Mouse (Mus musculus): ENCODE measurements around the gene Stip1.
"Not testable (repeated sequence)": the region's sequence is repeated elsewhere in the genome, so short reads cannot be mapped to it uniquely, and the experiment has no call there.

The Stip1 gene

GRCm38 (mm10) chr19:7064571-7064970, 24.8 kb upstream of the Stip1 start:
- peak; percentile 88 for DNase-seq

DNA sequence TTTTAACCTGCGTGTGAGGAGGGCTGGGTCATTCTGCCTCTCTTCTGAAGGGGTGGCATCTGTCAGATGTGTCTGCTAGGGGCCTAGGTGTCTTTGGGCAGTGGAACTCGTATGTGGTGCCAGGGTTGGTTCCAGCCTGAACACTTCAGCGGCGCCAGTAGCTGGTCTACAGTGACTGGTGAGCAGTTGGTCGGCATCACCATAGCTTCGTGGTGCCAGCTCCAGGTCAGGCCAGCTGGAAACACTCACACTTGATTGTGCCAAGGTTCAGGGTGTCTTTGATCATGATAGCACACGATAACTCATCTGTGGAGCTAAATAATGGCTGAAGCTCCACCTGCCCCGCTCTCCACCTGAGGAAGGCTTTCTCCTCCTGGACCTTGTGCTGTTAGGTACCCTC, 23.1 kb upstream of the Stip1 start:
- DNase-seq = no peak

DNA sequence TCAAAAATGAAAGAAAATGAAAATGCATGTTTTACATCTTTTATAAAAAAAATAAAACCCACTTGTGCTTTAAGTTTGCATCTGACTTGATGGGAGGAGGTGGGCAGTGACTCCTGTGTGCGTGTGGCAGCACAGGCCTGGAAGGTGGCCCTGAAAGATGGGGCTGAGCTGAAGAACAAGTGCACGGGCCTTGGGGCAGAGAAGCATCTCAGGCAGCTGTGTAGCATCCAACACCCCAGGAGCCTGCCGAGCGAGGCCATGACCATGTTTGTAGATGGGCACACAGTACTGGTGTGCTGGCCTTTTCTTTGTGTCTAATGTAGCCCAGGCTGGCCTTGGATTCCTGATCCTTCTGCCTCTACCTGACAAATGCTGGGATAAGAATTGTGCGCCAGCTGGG, 22.3 kb upstream of the Stip1 start:
- DNase-seq = no peak

- no peak for DNase-seq
Measured at GRCm38 (mm10) chr19:7058541-7058940, 18.8 kb upstream of the Stip1 start.

GRCm38 (mm10) chr19:7057722-7058207, 18.0 kb upstream of the Stip1 start:
- peak; percentile 63 for DNase-seq

DNA sequence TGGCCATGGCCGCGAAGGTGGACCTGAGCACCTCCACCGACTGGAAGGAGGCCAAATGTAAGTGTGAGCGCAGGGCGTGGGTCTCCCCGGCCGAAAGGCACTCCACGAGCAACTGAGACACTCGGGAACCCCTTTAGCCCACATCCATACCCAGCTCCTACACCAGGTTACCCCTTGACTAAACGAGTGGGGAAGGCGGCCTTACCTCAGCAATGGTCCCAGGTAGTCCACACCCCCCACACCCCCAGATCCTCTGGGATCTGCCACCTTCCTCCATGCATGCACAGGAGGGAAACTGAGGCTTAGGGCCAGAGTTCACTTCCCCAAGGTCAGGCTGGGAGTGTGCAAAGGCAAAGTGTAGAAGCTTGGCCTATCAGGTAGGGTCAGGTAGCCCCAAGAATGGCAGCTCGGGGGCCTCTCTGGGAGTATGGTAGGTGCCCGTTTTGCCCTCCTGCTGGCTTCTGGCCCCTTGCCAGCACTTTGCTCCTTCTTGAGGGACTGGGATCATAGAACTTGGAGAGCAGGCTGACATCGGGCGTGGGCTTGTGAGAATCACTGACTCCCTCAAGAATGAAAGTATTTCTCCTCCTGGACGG, 17.5 kb upstream of the Stip1 start:
- DNase-seq = no peak

- peak; percentile 84 for DNase-seq
Measured at GRCm38 (mm10) chr19:7056248-7057087, 16.7 kb upstream of the Stip1 start, which contains the start of gene Macrod1. Gene Macrod1, plus strand, starts transcription at chr19:7056810.

- DNase-seq = no peak
Measured at GRCm38 (mm10) chr19:7055173-7055572, 15.4 kb upstream of the Stip1 start.

GRCm38 (mm10) chr19:7054772-7055171, 15.0 kb upstream of the Stip1 start:
- DNase-seq = no peak

DNA sequence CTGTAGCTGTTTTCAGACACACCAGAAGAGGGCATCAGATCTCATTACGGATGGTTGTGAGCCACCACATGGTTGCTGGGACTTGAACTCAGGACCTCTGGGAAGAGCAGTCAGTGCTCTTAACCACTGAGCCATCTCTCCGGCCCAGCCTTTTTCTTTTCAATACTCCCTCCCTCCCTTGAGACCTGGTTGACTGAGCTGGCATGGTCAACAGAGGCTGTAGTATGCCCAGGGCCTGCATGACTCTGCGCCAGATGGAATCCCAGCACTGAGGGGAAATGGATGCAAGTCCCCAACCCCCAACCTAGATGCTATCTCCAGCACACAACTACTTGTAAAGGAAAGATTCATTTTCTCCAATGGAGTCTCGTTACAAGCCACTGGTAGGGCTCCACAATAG, 13.6 kb upstream of the Stip1 start:
- not testable (repeated sequence) for DNase-seq

GRCm38 (mm10) chr19:7044706-7045105, 4.9 kb upstream of the Stip1 start:
- no peak for DNase-seq

- no peak for DNase-seq
Measured at GRCm38 (mm10) chr19:7044279-7044678, 4.5 kb upstream of the Stip1 start.

- DNase-seq = no peak
Measured at GRCm38 (mm10) chr19:7041171-7041570, 1.4 kb upstream of the Stip1 start.

DNA sequence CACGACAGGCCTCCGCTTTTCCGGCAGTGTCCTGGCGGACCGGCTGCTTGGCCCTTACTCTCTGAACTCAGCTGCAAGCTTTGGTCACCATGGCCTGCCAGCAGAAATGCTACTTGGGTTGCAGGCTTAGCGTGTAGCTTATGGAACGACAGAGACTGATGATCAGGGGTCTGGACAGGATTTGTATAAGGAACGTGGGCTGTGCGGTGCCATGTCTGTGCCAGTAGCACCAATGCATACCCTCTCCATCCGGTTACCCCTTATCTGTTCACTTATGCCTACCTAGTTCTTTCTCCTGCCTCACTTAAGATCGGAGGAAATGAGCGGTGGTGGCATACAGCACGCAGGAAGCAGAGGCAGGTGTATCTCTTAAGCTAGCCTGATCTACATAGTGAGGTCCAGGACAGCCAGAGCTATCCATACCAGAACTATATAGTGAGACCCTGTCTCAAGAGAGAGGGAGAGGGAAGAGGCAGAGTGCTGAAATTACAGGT, 917 bp upstream of the Stip1 start:
- peak; percentile 56 for DNase-seq

DNA sequence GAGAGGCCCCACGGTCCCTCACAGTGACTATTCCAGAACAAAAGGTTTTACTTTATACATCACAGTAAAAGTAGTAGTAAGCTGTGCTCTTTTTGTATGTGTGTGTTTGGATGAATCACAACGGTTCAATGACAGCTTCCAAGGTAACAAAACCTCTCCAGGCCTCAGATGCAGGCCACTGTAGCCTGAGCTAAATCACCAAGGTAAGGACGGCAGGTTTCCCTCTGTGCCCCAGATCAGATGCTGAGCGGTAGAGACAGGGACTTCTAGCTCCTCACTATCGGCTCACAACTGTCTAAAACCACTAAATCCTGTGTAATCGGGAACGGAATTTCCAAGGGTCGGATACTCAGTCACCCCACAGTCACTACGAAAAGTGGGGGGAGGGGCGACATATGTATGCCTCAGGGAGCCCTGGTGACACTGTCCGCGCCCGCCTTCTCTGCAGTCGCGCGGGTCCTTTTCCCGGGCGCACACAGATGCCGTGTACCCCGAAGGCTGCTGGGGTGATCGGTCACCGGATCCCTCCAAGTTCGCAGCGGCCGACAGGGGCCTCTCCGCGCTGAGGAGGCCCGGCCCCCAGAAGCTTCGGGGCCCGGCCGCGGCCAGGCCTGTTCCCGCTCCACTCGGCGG, 563 bp downstream of the Stip1 start:
- peak; percentile 79 for DNase-seq

- no peak for DNase-seq
Measured at GRCm38 (mm10) chr19:7034006-7034405, 5.8 kb downstream of the Stip1 start.

- no peak for DNase-seq
Measured at GRCm38 (mm10) chr19:7029531-7029930, 10.2 kb downstream of the Stip1 start.

- peak; percentile 83 for DNase-seq
Measured at GRCm38 (mm10) chr19:7020224-7020641, 19.5 kb downstream of the Stip1 start.

- DNase-seq = peak; percentile 91
Measured at GRCm38 (mm10) chr19:7019191-7019590, 20.6 kb downstream of the Stip1 start, which contains the start of gene Fermt3. Gene Fermt3, minus strand, starts transcription at chr19:7019469.

DNA sequence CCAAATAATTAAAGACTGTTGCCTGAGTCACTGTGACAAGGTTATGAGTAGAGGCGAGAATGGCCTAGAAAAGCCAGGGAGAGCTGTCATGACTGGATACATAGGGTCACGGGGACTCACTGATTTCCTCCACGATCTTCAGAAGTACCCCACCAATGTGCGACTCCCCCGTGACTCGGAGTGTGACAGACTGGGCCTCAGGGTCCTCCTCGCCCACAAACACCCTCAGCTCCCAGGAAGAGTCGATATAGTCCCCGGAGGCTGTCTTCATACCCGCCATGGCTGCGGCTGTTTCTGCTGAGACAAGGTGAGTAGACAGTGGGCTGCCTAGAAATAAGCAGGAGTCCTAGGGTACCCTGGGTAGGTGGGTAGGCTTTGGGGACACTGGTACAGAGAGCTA, 21.2 kb downstream of the Stip1 start:
- peak; percentile 37 for DNase-seq

GRCm38 (mm10) chr19:7017541-7018457, 22.0 kb downstream of the Stip1 start:
- peak; percentile 71 for DNase-seq

GRCm38 (mm10) chr19:7014481-7015135, 25.2 kb downstream of the Stip1 start:
- DNase-seq = no peak
